Mouse (Mus musculus) G1E (cell line): ENCODE measurements around the gene Atg101. TPM values are rescaled to one million over a fixed set of nuclear protein-coding genes. Genes with fewer than 3 reads are reported as not detected.

Experiments
- ATAC-seq: 2 replicates; pipeline ENCODE4 v1.8.0; 2016; ENCODE audit warnings: mild to moderate bottlenecking; ENCODE audit not compliant: insufficient number of reproducible peaks, poor library complexity, low FRiP score, severe bottlenecking; ENCODE audit errors: extremely low read depth
- DNase-seq: peaks from one replicate; pipeline ENCODE4 v3.0.0; 2012; ENCODE audit warnings: low spot score
- H3K27me3 ChIP-seq: 2 replicates; pipeline ENCODE4 v1.6.1; 2012; ENCODE audit warnings: mild to moderate bottlenecking, low read length, inconsistent platforms; ENCODE audit not compliant: insufficient read depth
- H3K36me3 ChIP-seq: replicated peaks from 2 replicates; pipeline ENCODE3; 2012; ENCODE audit warnings: mild to moderate bottlenecking, inconsistent platforms
- H3K4me1 ChIP-seq: 2 replicates; pipeline ENCODE4 v1.6.1; 2012; ENCODE audit warnings: low read depth, low read length, inconsistent platforms, mixed read lengths; ENCODE audit not compliant: insufficient read depth
- H3K4me3 ChIP-seq: 2 replicates; pipeline ENCODE4 v1.5.1; 2012; ENCODE audit warnings: low read depth, mild to moderate bottlenecking, inconsistent platforms, low read length, moderate library complexity, mixed read lengths
- H3K9me3 ChIP-seq: replicated peaks from 2 replicates; pipeline ENCODE4 v1.6.1; 2012; ENCODE audit warnings: inconsistent platforms
- CTCF ChIP-seq: IDR thresholded peaks from 2 replicates; pipeline ENCODE4 v1.5.1; 2012; ENCODE audit warnings: low read depth, low read length, inconsistent platforms, mixed read lengths
- GATA1 ChIP-seq: IDR thresholded peaks from 2 replicates; pipeline ENCODE4 v1.6.1; 2012; ENCODE audit warnings: borderline replicate concordance, low read length, inconsistent platforms, mixed read lengths
- GATA2 ChIP-seq: IDR thresholded peaks from 2 replicates; pipeline ENCODE4 v1.6.1; 2012; ENCODE audit warnings: low read depth, low read length, inconsistent platforms, borderline replicate concordance
- POLR2AphosphoS5 ChIP-seq: IDR thresholded peaks from 2 replicates; pipeline ENCODE4 v1.6.1; 2012; ENCODE audit warnings: low read depth, low read length, inconsistent platforms; ENCODE audit not compliant: insufficient replicate concordance
- TAL1 ChIP-seq: conservative IDR thresholded peaks from 2 replicates; pipeline ENCODE4 v1.6.1; 2012; ENCODE audit warnings: low read depth, low read length, inconsistent platforms, mixed read lengths
- polyA plus RNA-seq: library from polyadenylated mRNA; stranded (reverse); fragments of >175 nt; gene quantifications from 2 replicates; pipeline ENCODE4 v1.2.3, GENCODE M21; 2012
- total RNA-seq, 2 experiments: library from RNA; stranded (forward) in 1 of 2; stranded (reverse) in 1 of 2; fragments of 200-1000 nt in 1 of 2; fragments of >200 nt in 1 of 2; fragmentation: Nextera tagmentation in 1 of 2; gene quantifications; 2 replicates each; pipeline ENCODE4 v1.2.3; 2014 to 2017

Atg101 gene
- total and polyA plus RNA-seq, 3 experiments = 5.9 to 42.5 (median 34.6) TPM

GRCm38 (mm10) chr15:101311087-101311770 is 27.2 kb downstream of the Atg101 start:
- DNase-seq = no peak
- Histone ChIP-seq H3K4me1 (peaks cover 8% of the 10 kb centered on the region), H3K4me3 (no peak overlapping the region), H3K36me3 (no peaks in the 10 kb centered on the region), H3K27me3 (peaks cover 3% of the 10 kb centered on the region; the same call in 1 of the 2 replicates), H3K9me3 (peaks cover 25% of the 10 kb centered on the region)
- no peak for ATAC-seq
- TF ChIP-seq CTCF (no peak), POLR2AphosphoS5 (no peak)

DNA sequence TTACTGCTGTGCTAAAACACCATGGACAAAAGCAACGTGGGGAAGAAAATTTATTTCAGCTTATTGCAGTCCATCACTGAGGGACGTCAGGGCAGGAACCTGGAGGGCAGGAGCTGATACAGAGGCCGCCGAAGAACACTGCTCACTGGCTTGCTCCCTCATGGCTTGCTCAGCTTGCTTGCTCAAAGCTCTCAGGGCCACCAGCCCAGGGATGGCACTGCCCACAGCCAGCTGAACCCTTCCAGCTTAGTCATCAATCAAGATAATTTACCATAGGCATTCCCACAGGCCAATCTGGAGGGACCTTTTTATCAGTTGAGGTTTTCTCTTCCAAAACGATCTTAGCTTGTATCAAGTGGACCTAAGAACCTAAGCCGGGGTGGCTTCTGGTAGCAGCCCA is 27.9 kb downstream of the Atg101 start:
- Histone ChIP-seq H3K9me3 (peaks cover 27% of the 10 kb centered on the region), H3K27me3 (0 out of 2 replicates have a peak, but pooled peaks cover 2% of the 10 kb centered on the region), H3K36me3 (no peaks in the 10 kb centered on the region), H3K4me1 (peaks cover 8% of the 10 kb centered on the region), H3K4me3 (no peak overlapping the region)
- ATAC-seq (no peak), DNase-seq (no peak)
- TF ChIP-seq CTCF (no peak), GATA2 (no peak), POLR2AphosphoS5 (no peak)

DNA sequence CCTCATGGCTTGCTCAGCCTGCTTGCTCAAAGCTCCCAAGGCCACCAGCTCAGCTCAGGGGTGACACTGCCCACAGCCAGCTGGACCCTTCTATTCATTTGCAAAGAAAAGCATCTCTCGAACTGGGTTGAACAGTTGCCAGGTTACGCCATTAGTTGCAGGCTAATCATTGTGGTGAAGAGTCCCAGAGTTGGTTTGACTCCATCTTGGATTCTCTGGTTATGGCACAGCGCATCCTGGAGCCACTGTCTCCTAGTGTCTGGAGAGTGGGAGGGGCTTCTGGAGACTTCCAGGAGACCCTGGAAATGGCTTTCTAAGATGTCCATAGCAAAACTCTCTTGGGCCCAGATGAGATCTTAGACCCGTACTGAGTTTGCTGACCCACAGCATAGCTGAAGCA is 31.3 kb downstream of the Atg101 start:
- ATAC-seq (no peak), DNase-seq (no peak)
- Histone ChIP-seq H3K4me1 (peaks cover 28% of the 10 kb centered on the region), H3K4me3 (no peak overlapping the region), H3K9me3 (peaks cover 29% of the 10 kb centered on the region), H3K36me3 (no peaks in the 10 kb centered on the region), H3K27me3 (0 out of 2 replicates have a peak, but pooled peaks cover 2% of the 10 kb centered on the region)
- no peak for TF ChIP-seq POLR2AphosphoS5
- TF ChIP-seq GATA2 = no peak
- TF ChIP-seq CTCF = no peak
- no peak for TF ChIP-seq TAL1
- TF ChIP-seq GATA1 = no peak

DNA sequence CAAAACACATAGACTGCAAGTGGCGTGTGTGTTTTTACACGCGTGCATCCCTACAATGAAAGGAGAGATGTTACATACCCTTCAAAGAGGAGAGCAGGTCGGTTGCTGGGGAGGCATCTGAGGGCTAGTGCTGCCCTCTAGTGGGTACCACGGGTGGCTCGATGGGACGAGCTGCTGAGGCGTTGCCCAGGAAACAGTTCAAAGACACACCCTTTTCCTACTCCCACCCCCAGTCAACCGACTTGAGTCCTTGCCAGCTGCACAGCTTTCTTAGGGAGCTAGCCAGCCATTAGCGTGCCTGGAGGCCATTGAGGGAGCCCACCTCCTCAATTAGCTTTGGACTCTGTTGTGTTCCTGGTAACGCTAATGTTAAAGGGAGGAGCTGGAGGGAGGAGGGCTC is 31.8 kb downstream of the Atg101 start:
- ATAC-seq (peak; percentile 50), DNase-seq (peak; percentile 50)
- TF ChIP-seq CTCF = peak; percentile 72
- TF ChIP-seq POLR2AphosphoS5 = no peak
- no peak for TF ChIP-seq GATA1
- H3K27me3 ChIP-seq = 0 out of 2 replicates have a peak, but pooled peaks cover 2% of the 10 kb centered on the region
- peaks cover 33% of the 10 kb centered on the region for H3K4me1 ChIP-seq
- H3K9me3 ChIP-seq = peaks cover 31% of the 10 kb centered on the region
- H3K36me3 ChIP-seq = no peaks in the 10 kb centered on the region
- H3K4me3 ChIP-seq = peak overlapping the region; percentile 53; the same call in 1 of the 2 replicates

DNA sequence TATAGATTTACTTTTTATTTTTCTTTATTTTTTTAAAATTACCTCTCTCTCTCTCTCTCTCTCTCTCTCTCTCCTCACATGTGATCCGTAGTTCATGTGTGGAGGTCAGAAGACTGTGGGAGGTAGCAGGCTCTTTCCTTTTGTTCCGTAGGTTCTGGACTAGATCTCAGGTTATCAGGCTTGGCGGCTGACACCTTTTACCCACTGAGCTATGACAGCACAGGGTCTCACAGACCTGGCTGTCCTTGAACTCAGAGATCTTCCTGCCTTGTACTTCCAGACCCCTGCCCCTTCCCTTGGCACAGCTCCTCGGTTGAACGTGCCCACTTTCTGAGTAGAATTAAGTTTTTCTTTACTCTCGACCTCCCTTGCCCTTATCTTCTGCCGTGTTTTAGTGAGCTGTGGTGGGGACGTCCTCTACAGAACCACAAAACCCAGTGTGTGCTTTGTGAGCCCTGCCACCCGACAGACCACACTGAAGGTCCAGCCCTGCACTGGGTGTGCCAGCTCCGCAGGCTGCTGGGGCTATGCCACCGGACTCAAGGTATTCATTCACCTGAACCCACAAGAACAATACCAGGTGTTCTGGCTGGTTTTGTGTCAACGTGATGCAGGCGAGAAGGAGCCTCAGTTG is 32.3 kb downstream of the Atg101 start:
- no peak for TF ChIP-seq POLR2AphosphoS5
- no peak for TF ChIP-seq TAL1
- TF ChIP-seq GATA2 = no peak
- no peak for ATAC-seq
- no peaks in the 10 kb centered on the region for H3K36me3 ChIP-seq
- H3K4me1 ChIP-seq = peaks cover 38% of the 10 kb centered on the region
- H3K9me3 ChIP-seq = peaks cover 30% of the 10 kb centered on the region
- peak overlapping the region; percentile 45; the same call in 1 of the 2 replicates for H3K4me3 ChIP-seq
- DNase-seq = no peak
- 0 out of 2 replicates have a peak, but pooled peaks cover 2% of the 10 kb centered on the region for H3K27me3 ChIP-seq

- DNase-seq (no peak), ATAC-seq (no peak)
- Histone ChIP-seq H3K27me3 (0 out of 2 replicates have a peak, but pooled peaks cover 2% of the 10 kb centered on the region), H3K4me3 (peak overlapping the region; percentile 45; the same call in 1 of the 2 replicates), H3K36me3 (no peaks in the 10 kb centered on the region), H3K4me1 (peaks cover 43% of the 10 kb centered on the region), H3K9me3 (peaks cover 31% of the 10 kb centered on the region)
- no peak for TF ChIP-seq GATA1
- no peak for TF ChIP-seq CTCF
- TF ChIP-seq TAL1 = no peak
- no peak for TF ChIP-seq GATA2
- TF ChIP-seq POLR2AphosphoS5 = no peak
These were observed 33.1 kb downstream of the Atg101 start for GRCm38 (mm10) chr15:101316913-101317813.
